Mouse (Mus musculus): ENCODE data around the gene Kera. TPM values are rescaled to one million over a fixed set of nuclear protein-coding genes. Genes with fewer than 3 reads are reported as not detected.

The Kera gene
- total RNA-seq (2014; fragmentation: Nextera tagmentation) (not detected in 2 replicates), total RNA-seq (2017) (0.12 and 0.16 TPM in 2 replicates), polyA plus RNA-seq (2012) (not detected in 2 replicates)

DNA sequence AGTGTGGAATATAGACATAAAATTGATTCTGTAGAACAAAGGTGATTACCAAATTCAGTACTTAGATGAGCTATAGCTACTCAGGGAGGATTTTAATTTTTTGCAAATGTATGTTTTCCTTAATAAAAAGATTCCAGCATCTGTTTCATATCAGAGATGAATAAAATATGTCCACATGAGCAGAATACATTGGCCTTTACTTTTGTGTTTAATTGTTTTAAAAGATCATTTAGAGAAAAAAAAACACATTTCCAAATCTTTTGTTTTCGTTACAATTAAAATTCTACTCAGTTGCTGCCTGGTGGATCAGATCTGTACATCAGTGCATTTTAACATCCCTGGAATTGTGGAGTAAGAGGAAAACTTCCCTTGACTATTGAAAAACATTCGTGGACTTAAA lies at the start of gene Kera:
TSS of gene Kera (plus strand) at position 301 of the 400 bp plus-strand sequence.
- Histone ChIP-seq H3K27me3 (ENCODE audit: insufficient read depth, low read length) (no peaks in the 10 kb centered on the region), H3K4me1 (ENCODE audit: insufficient read depth, low read depth, low read length) (no peaks in the 10 kb centered on the region), H3K4me3 (ENCODE audit: low read depth, low read length) (no peak within 1 kb of the TSS), H3K9me3 (replicated peaks) (peaks cover 17% of the 10 kb centered on the region), H3K36me3 (replicated peaks) (no peaks in the 10 kb centered on the region)
- DNase-seq (ENCODE audit: low spot score) (no peak), ATAC-seq (ENCODE audit: extremely low read depth, insufficient number of reproducible peaks, low FRiP score, poor library complexity, severe bottlenecking) (no peak)
- TF ChIP-seq GATA1 (IDR thresholded peaks at IDR 0.05; ENCODE audit: borderline replicate concordance, low read length), result no peak
- no peak for TF ChIP-seq CTCF (IDR thresholded peaks at IDR 0.05; ENCODE audit: low read depth, low read length)
- no peak for TF ChIP-seq GATA2 (IDR thresholded peaks at IDR 0.05; ENCODE audit: borderline replicate concordance, low read depth, low read length)
- TF ChIP-seq TAL1 (conservative IDR thresholded peaks at IDR 0.05; ENCODE audit: low read depth, low read length), result no peak
- TF ChIP-seq POLR2AphosphoS5 (IDR thresholded peaks at IDR 0.05; ENCODE audit: insufficient replicate concordance, low read depth, low read length), result no peak

DNA sequence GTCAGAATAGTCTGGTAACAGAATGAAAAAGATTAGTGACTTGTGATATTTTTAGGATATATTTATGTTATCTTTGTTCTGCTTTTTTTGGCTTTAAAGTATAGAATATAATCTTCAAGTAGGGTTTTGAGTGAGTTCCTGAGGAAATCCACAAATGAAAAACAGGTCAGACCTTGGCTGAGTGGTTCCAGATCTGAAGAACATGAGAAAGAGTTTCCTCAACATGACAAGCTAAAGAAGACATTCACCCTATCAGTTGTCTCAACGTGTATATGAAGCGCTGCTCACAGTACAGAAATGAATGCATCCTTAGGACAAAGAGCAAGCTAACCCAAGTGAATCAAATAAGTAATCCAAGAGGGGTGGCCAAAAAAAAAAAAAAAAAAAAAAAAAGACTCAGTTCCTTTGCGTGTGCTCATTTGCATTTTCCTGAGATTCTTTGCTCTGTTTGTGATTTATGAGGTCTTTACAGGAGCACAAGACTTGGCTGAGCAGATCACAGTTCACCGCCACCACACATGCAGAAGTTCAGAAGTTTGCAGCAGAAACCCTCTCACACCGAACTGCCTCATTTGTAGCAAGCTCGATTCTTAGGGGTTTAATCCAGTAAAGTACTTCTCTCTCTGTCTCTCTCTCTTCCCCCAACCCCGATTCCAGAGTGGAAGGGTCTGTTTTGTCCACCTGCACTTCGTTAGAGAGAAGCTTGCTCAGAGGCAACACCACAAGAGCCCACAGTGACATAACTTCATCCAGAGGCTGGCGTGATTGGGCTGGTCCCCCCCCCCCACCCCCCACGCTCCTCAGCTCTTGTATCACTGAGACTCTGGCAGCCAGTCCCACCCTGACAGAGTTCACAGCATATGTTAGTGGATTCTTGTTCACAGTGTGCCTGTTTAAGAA lies 41.5 kb upstream of the Kera start, which contains the start of gene Lum:
TSS of gene Lum (plus strand) at position 172 of the 900 bp plus-strand sequence.
- Histone ChIP-seq H3K9me3 (replicated peaks) (peaks cover 8% of the 10 kb centered on the region), H3K36me3 (replicated peaks) (no peaks in the 10 kb centered on the region), H3K4me1 (ENCODE audit: insufficient read depth, low read depth, low read length) (no peaks in the 10 kb centered on the region), H3K27me3 (ENCODE audit: insufficient read depth, low read length) (no peaks in the 10 kb centered on the region), H3K4me3 (ENCODE audit: low read depth, low read length) (no peak within 1 kb of the TSS)
- no peak for TF ChIP-seq TAL1 (conservative IDR thresholded peaks at IDR 0.05; ENCODE audit: low read depth, low read length)
- TF ChIP-seq GATA2 (IDR thresholded peaks at IDR 0.05; ENCODE audit: borderline replicate concordance, low read depth, low read length), result no peak
- no peak for TF ChIP-seq CTCF (IDR thresholded peaks at IDR 0.05; ENCODE audit: low read depth, low read length)
- TF ChIP-seq POLR2AphosphoS5 (IDR thresholded peaks at IDR 0.05; ENCODE audit: insufficient replicate concordance, low read depth, low read length), result no peak
- no peak for TF ChIP-seq GATA1 (IDR thresholded peaks at IDR 0.05; ENCODE audit: borderline replicate concordance, low read length)
- ATAC-seq (ENCODE audit: extremely low read depth, insufficient number of reproducible peaks, low FRiP score, poor library complexity, severe bottlenecking) (no peak), DNase-seq (ENCODE audit: low spot score) (no peak)

DNA sequence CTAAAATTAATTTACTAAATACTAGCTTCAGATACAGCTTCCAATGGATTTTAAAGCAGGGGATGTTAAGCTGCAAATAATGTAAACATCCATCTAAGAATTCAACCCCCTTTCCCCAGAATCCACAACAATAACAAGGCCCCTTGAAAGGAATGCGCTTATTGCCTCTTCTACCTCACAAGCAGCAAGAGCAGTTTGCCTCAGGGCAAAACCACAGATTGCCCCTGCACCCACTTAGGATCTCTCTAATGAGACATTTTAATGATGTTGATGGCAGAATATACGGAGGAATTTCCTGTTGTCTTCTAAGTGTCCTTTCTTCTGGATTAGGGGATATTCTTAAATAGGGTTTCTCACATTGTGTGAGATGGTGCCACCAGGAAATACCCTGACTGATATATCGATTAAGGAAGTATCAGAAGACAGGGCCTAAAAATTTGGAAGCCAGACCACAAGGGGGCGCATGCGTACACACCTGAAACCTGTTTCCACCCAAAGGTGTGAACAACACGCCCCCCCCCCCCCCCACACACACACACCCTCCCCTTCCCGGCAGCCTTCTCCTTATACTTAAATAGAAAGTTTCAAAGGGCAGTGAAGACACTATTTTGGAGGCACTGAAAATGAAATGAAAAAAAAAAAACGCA lies 39.1 kb upstream of the Kera start:
- no peak for DNase-seq (ENCODE audit: low spot score)
- no peak overlapping the region for H3K4me3 ChIP-seq (ENCODE audit: low read depth, low read length)

DNA sequence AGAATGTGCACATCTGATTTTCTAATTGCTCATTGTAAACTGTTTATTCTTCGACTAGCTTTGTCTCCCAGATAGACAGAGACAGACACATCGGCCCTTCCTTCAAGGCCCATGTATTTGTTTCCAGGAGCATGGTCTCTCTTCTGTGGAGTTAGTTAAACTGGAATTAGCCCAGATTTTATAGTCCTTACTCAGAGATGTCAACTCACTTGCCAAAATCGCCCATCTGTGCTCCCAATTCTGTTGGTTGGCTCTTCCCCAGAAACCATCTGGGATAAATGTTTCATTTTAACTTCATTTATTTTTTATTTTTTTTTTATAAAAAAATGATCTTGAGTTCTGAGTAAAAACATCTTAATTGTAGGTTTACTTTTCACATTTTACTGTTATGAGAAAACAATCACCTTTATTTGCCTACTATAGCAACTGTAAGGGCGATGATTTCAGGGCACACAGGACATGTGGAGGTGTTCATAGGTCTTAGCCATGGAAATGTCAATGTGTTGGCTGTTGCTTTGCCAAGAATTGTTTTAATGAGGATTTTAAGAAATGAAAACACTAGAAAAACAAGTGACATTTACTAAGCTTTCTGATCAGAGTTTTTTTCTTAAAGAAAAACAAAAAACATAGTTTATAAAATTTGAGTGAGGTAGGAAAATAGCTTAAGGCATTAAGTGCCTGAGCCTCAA lies 24.0 kb upstream of the Kera start:
- DNase-seq (ENCODE audit: low spot score) (no peak), ATAC-seq (ENCODE audit: extremely low read depth, insufficient number of reproducible peaks, low FRiP score, poor library complexity, severe bottlenecking) (no peak)
- Histone ChIP-seq H3K36me3 (replicated peaks) (no peaks in the 10 kb centered on the region), H3K27me3 (ENCODE audit: insufficient read depth, low read length) (no peaks in the 10 kb centered on the region), H3K9me3 (replicated peaks) (no peaks in the 10 kb centered on the region), H3K4me3 (ENCODE audit: low read depth, low read length) (no peak overlapping the region), H3K4me1 (ENCODE audit: insufficient read depth, low read depth, low read length) (no peaks in the 10 kb centered on the region)
- TF ChIP-seq GATA1 (IDR thresholded peaks at IDR 0.05; ENCODE audit: borderline replicate concordance, low read length) (no peak), TAL1 (conservative IDR thresholded peaks at IDR 0.05; ENCODE audit: low read depth, low read length) (no peak), GATA2 (IDR thresholded peaks at IDR 0.05; ENCODE audit: borderline replicate concordance, low read depth, low read length) (no peak), CTCF (IDR thresholded peaks at IDR 0.05; ENCODE audit: low read depth, low read length) (no peak), POLR2AphosphoS5 (IDR thresholded peaks at IDR 0.05; ENCODE audit: insufficient replicate concordance, low read depth, low read length) (no peak)

More for the DNA sequence above, 39.1 kb upstream of the Kera start:
- no peaks in the 10 kb centered on the region for H3K27me3 ChIP-seq (ENCODE audit: insufficient read depth, low read length)
- H3K9me3 ChIP-seq (replicated peaks), result peaks cover 5% of the 10 kb centered on the region
- no peaks in the 10 kb centered on the region for H3K4me1 ChIP-seq (ENCODE audit: insufficient read depth, low read depth, low read length)
- TF ChIP-seq GATA1 (IDR thresholded peaks at IDR 0.05; ENCODE audit: borderline replicate concordance, low read length) (no peak), POLR2AphosphoS5 (IDR thresholded peaks at IDR 0.05; ENCODE audit: insufficient replicate concordance, low read depth, low read length) (no peak), TAL1 (conservative IDR thresholded peaks at IDR 0.05; ENCODE audit: low read depth, low read length) (no peak), GATA2 (IDR thresholded peaks at IDR 0.05; ENCODE audit: borderline replicate concordance, low read depth, low read length) (no peak), CTCF (IDR thresholded peaks at IDR 0.05; ENCODE audit: low read depth, low read length) (no peak)
- no peaks in the 10 kb centered on the region for H3K36me3 ChIP-seq (replicated peaks)
- no peak for ATAC-seq (ENCODE audit: extremely low read depth, insufficient number of reproducible peaks, low FRiP score, poor library complexity, severe bottlenecking)

DNA sequence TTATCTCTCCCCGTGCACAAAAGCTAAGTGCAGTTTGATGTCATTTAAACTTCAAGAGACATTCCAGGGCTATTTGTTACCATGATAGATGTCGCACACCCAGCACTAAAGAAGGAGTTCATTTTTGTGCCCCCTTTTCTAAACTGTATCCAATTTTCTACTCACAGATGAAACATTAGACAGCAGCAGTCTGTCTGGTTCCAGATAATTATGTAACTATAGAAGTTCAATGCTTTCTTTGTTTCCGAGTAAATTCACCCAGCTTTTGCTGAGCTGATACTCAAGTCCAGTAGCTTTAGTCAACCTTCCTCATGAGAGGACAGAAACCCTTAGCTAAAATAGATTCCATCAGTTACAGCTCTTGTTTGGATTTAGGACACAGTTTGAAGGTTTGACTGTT lies 22.5 kb upstream of the Kera start:
- no peak for ATAC-seq (ENCODE audit: extremely low read depth, insufficient number of reproducible peaks, low FRiP score, poor library complexity, severe bottlenecking)
- H3K27me3 ChIP-seq (ENCODE audit: insufficient read depth, low read length), result no peaks in the 10 kb centered on the region
- H3K9me3 ChIP-seq (replicated peaks), result 0 out of 2 replicates have a peak, but pooled peaks cover 4% of the 10 kb centered on the region
- no peak overlapping the region for H3K4me3 ChIP-seq (ENCODE audit: low read depth, low read length)
- H3K36me3 ChIP-seq (replicated peaks), result no peaks in the 10 kb centered on the region
- no peak for TF ChIP-seq POLR2AphosphoS5 (IDR thresholded peaks at IDR 0.05; ENCODE audit: insufficient replicate concordance, low read depth, low read length)
- TF ChIP-seq GATA2 (IDR thresholded peaks at IDR 0.05; ENCODE audit: borderline replicate concordance, low read depth, low read length), result no peak
- TF ChIP-seq GATA1 (IDR thresholded peaks at IDR 0.05; ENCODE audit: borderline replicate concordance, low read length), result no peak
- TF ChIP-seq CTCF (IDR thresholded peaks at IDR 0.05; ENCODE audit: low read depth, low read length), result no peak
- TF ChIP-seq TAL1 (conservative IDR thresholded peaks at IDR 0.05; ENCODE audit: low read depth, low read length), result no peak
- DNase-seq (ENCODE audit: low spot score), result no peak
- no peaks in the 10 kb centered on the region for H3K4me1 ChIP-seq (ENCODE audit: insufficient read depth, low read depth, low read length)
